Mouse (Mus musculus) limb, embryonic 11.5 days (tissue): ENCODE results near the gene Pde10a. TPM values are rescaled to one million over a fixed set of nuclear protein-coding genes. Genes with fewer than 3 reads are reported as not detected.

Source experiments
- ATAC-seq: fragments of 200-750 bp; cut with Nextera tagmentation; 2 replicates; pipeline ENCODE4 v1.8.0; 2017; ENCODE audit warnings: low read depth; ENCODE audit not compliant: insufficient number of reproducible peaks, low FRiP score, low TSS enrichment
- DNase-seq: peaks from one replicate; pipeline ENCODE4 v3.0.0-alpha.2; 2015; ENCODE audit warnings: low spot score
- H3K27ac ChIP-seq: fragments of 300-500 bp; sonication (generic); replicated peaks from 2 replicates; pipeline ENCODE4 v1.5.1; 2014; ENCODE audit warnings: low read depth, mild to moderate bottlenecking, low read length
- H3K27me3 ChIP-seq: fragments of 300-500 bp; sonication (generic); 2 replicates; pipeline ENCODE4 v1.6.1; 2014; ENCODE audit warnings: mild to moderate bottlenecking, low read length, mixed read lengths; ENCODE audit not compliant: control insufficient read depth, insufficient read depth
- H3K36me3 ChIP-seq: fragments of 300-500 bp; sonication (generic); 2 replicates; pipeline ENCODE4 v1.6.1; 2014; ENCODE audit warnings: mild to moderate bottlenecking, low read length, moderate library complexity, mixed read lengths; ENCODE audit not compliant: control insufficient read depth, insufficient read depth
- H3K4me1 ChIP-seq: fragments of 300-500 bp; sonication (generic); 2 replicates; pipeline ENCODE4 v1.6.1; 2014; ENCODE audit warnings: low read length, mixed read lengths; ENCODE audit not compliant: control insufficient read depth, insufficient read depth
- H3K4me2 ChIP-seq: fragments of 300-500 bp; sonication (generic); 2 replicates; pipeline ENCODE4 v1.6.1; 2014; ENCODE audit warnings: low read depth, mild to moderate bottlenecking, moderate library complexity; ENCODE audit not compliant: severe bottlenecking
- H3K4me3 ChIP-seq: fragments of 300-500 bp; sonication (generic); 2 replicates; pipeline ENCODE4 v1.5.1; 2014; ENCODE audit warnings: low read depth, low read length
- H3K9ac ChIP-seq: fragments of 300-500 bp; sonication (generic); 2 replicates; pipeline ENCODE4 v1.6.1; 2014; ENCODE audit warnings: mild to moderate bottlenecking, low read length
- H3K9me3 ChIP-seq: fragments of 300-500 bp; sonication (generic); 2 replicates; pipeline ENCODE4 v1.6.1; 2016; ENCODE audit warnings: low read length; ENCODE audit not compliant: control insufficient read depth
- WGBS: fragments of 180-500 bp; shearing (Covaris S2); extraction: QIAGEN DNeasy Blood & Tissue Kit; methylation state at CpG from one replicate; pipeline ENCODE4 v1.1.7; 2014; 5-methylcytosine and 5-hydroxymethylcytosine counted together
- polyA plus RNA-seq: library from polyadenylated mRNA; unstranded; fragments of >200 nt; fragmentation: Nextera tagmentation; extraction: Ambion mirVana; gene quantifications from 2 replicates; pipeline ENCODE4 v1.2.1, GENCODE M21; 2014

Gene Pde10a
- polyA plus RNA-seq, 1 experiment from 2014 or later = 0.77 TPM

GRCm38 (mm10) chr17:8552346-8553035 lies 27.3 kb downstream of the Pde10a start:
- no peaks in the 10 kb centered on the region for H3K36me3 ChIP-seq
- ATAC-seq = no peak
- WGBS = 89% methylated on average over 8 of the region's 8 CpGs
- H3K9me3 ChIP-seq = no peaks in the 10 kb centered on the region
- H3K4me2 ChIP-seq = no peak overlapping the region
- no peak overlapping the region for H3K27ac ChIP-seq
- no peaks in the 10 kb centered on the region for H3K4me1 ChIP-seq
- no peak overlapping the region for H3K4me3 ChIP-seq
- H3K27me3 ChIP-seq = no peaks in the 10 kb centered on the region
- no peak for DNase-seq
- H3K9ac ChIP-seq = no peak overlapping the region

GRCm38 (mm10) chr17:8553601-8554000 lies 28.4 kb downstream of the Pde10a start:
- Histone ChIP-seq H3K27ac (no peak overlapping the region), H3K4me3 (no peak overlapping the region), H3K9ac (no peak overlapping the region), H3K4me2 (no peak overlapping the region), H3K4me1 (no peaks in the 10 kb centered on the region), H3K9me3 (no peaks in the 10 kb centered on the region), H3K36me3 (no peaks in the 10 kb centered on the region), H3K27me3 (no peaks in the 10 kb centered on the region)
- DNase-seq (no peak), ATAC-seq (no peak)
- 79% methylated on average over 3 of the region's 3 CpGs for WGBS

- Histone ChIP-seq H3K4me1 (no peaks in the 10 kb centered on the region), H3K9ac (no peak overlapping the region), H3K27ac (no peak overlapping the region), H3K9me3 (no peaks in the 10 kb centered on the region), H3K4me3 (no peak overlapping the region), H3K36me3 (no peaks in the 10 kb centered on the region), H3K4me2 (no peak overlapping the region), H3K27me3 (no peaks in the 10 kb centered on the region)
- DNase-seq = no peak
- WGBS = 80% methylated on average over 6 of the region's 6 CpGs
- no peak for ATAC-seq
Observed at GRCm38 (mm10) chr17:8554219-8554618, 29.0 kb downstream of the Pde10a start.

- DNase-seq (no peak), ATAC-seq (no peak)
- no peak overlapping the region for H3K4me3 ChIP-seq
- WGBS = 83% methylated on average over 9 of the region's 9 CpGs
- H3K27ac ChIP-seq = no peak overlapping the region
- no peaks in the 10 kb centered on the region for H3K27me3 ChIP-seq
- H3K9ac ChIP-seq = no peak overlapping the region
- H3K9me3 ChIP-seq = no peaks in the 10 kb centered on the region
- H3K36me3 ChIP-seq = no peaks in the 10 kb centered on the region
- no peak overlapping the region for H3K4me2 ChIP-seq
- no peaks in the 10 kb centered on the region for H3K4me1 ChIP-seq
Observed at GRCm38 (mm10) chr17:8555785-8556184, 30.6 kb downstream of the Pde10a start.

- Histone ChIP-seq H3K4me2 (no peak overlapping the region), H3K4me1 (no peaks in the 10 kb centered on the region), H3K36me3 (no peaks in the 10 kb centered on the region), H3K27ac (no peak overlapping the region), H3K9me3 (no peaks in the 10 kb centered on the region), H3K4me3 (no peak overlapping the region), H3K27me3 (no peaks in the 10 kb centered on the region), H3K9ac (no peak overlapping the region)
- DNase-seq (no peak), ATAC-seq (no peak)
- WGBS = 84% methylated on average over 6 of the region's 6 CpGs
Observed at GRCm38 (mm10) chr17:8556223-8556622, 31.1 kb downstream of the Pde10a start.

GRCm38 (mm10) chr17:8557926-8558325 lies 32.8 kb downstream of the Pde10a start:
- WGBS = 92% methylated on average over 8 of the region's 8 CpGs
- DNase-seq = no peak

GRCm38 (mm10) chr17:8562101-8562885 lies 37.1 kb downstream of the Pde10a start:
- Histone ChIP-seq H3K9ac (no peak overlapping the region), H3K4me3 (no peak overlapping the region), H3K4me1 (no peaks in the 10 kb centered on the region), H3K27me3 (no peaks in the 10 kb centered on the region), H3K4me2 (no peak overlapping the region), H3K9me3 (no peaks in the 10 kb centered on the region), H3K36me3 (no peaks in the 10 kb centered on the region), H3K27ac (no peak overlapping the region)
- ATAC-seq = no peak
- DNase-seq = no peak
- 87% methylated on average over 14 of the region's 14 CpGs for WGBS

More at GRCm38 (mm10) chr17:8557926-8558325, 32.8 kb downstream of the Pde10a start:
- H3K9ac ChIP-seq = no peak overlapping the region
- H3K4me1 ChIP-seq = no peaks in the 10 kb centered on the region
- H3K9me3 ChIP-seq = no peaks in the 10 kb centered on the region
- H3K27me3 ChIP-seq = no peaks in the 10 kb centered on the region
- no peak overlapping the region for H3K4me3 ChIP-seq
- H3K4me2 ChIP-seq = no peak overlapping the region
- no peak for ATAC-seq
- H3K36me3 ChIP-seq = no peaks in the 10 kb centered on the region
- H3K27ac ChIP-seq = no peak overlapping the region

GRCm38 (mm10) chr17:8562886-8563280 lies 37.7 kb downstream of the Pde10a start:
- ATAC-seq (no peak), DNase-seq (no peak)
- H3K9me3 ChIP-seq = no peaks in the 10 kb centered on the region
- no peaks in the 10 kb centered on the region for H3K4me1 ChIP-seq
- 75% methylated on average over 1 of the region's 1 CpGs for WGBS
- H3K27ac ChIP-seq = no peak overlapping the region
- no peaks in the 10 kb centered on the region for H3K27me3 ChIP-seq
- no peak overlapping the region for H3K4me2 ChIP-seq
- H3K4me3 ChIP-seq = no peak overlapping the region
- no peaks in the 10 kb centered on the region for H3K36me3 ChIP-seq
- H3K9ac ChIP-seq = no peak overlapping the region
